Mouse (Mus musculus): Measurements from ENCODE around the gene Ano6.

GRCm38 (mm10) chr15:95875898-95876297 lies 85.3 kb downstream of the Ano6 start:
- TF ChIP-seq POLR2A (IDR thresholded peaks at IDR 0.05; ENCODE audit: insufficient read length, low read depth) (no peak), REST (IDR thresholded peaks at IDR 0.05; ENCODE audit: insufficient read depth, insufficient read length) (no peak), POLR2AphosphoS2 (IDR thresholded peaks at IDR 0.05; ENCODE audit: insufficient read length, low read depth) (no peak), TCF3 (IDR thresholded peaks at IDR 0.05; ENCODE audit: insufficient read length, low read depth) (no peak), USF1 (IDR thresholded peaks at IDR 0.05; ENCODE audit: low read depth) (no peak), TCF12 (IDR thresholded peaks at IDR 0.05; ENCODE audit: insufficient read depth, poor library complexity, severe bottlenecking) (no peak), MYOD1 (IDR thresholded peaks at IDR 0.05; ENCODE audit: control insufficient read depth in 1 of 3, insufficient read length in 2 of 3, low read depth in 2 of 3) (no peak), E2F4 (IDR thresholded peaks at IDR 0.05; ENCODE audit: insufficient read depth) (no peak), MYOG (IDR thresholded peaks at IDR 0.05; ENCODE audit: control insufficient read depth in 1 of 3, insufficient read depth in 1 of 3, insufficient read length in 2 of 3, low read depth in 2 of 3) (no peak), MAX (IDR thresholded peaks at IDR 0.05; ENCODE audit: low read depth) (no peak), CEBPB (IDR thresholded peaks at IDR 0.05; ENCODE audit: insufficient read depth, poor library complexity, severe bottlenecking) (no peak), SRF (IDR thresholded peaks at IDR 0.05; ENCODE audit: control insufficient read depth, insufficient read length, low read depth) (no peak)

Measured in myocyte (in vitro differentiated cells).